Mouse (Mus musculus): Measurements from ENCODE around the gene Pxmp4.
A peak's percentile ranks its signal among the peaks of the same experiment; 100 is the strongest.

DNA sequence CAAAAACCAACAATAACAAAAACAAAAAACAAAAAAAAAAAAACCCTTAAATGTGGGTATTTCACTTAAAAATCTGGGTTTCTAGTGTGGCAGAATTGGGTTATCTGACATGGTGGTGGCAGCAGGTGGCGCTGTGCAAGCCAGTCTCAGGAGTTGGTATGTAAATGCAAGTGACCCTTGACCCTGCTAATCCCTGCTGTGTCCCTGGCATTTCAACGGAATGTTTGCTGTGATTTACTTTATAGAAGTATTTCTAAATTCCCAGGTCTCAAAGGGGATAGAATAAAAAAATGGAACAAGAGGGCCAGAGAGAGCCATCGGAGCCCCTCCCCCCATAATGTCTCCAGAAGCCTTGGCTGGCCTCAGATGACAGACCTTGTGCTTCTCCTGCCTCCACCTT lies 44.6 kb upstream of the Pxmp4 start:
- TF ChIP-seq CTCF (IDR thresholded peaks at IDR 0.05; ENCODE audit: insufficient read depth, low read length) (peak; percentile 69), POLR2A (IDR thresholded peaks at IDR 0.05; ENCODE audit: borderline replicate concordance, extremely low read depth, low read depth, low read length) (no peak)

Measured in lung, adult 2 months (tissue).